Mouse (Mus musculus) CH12.LX (cell line): Measurements from ENCODE around the gene Ski. TPM values are rescaled to one million over a fixed set of nuclear protein-coding genes. Genes with fewer than 3 reads are reported as not detected.

Experiments used
- DNase-seq: peaks from one replicate; pipeline ENCODE4 v3.0.0-alpha.2; 2013; ENCODE audit errors: extremely low read depth
- H3K27ac ChIP-seq: 2 replicates; pipeline ENCODE4 v1.5.1; 2012; ENCODE audit warnings: low read depth, mild to moderate bottlenecking, control low read depth, moderate library complexity; ENCODE audit not compliant: insufficient read depth
- H3K27me3 ChIP-seq: replicated peaks from 2 replicates; pipeline ENCODE3; 2012; ENCODE audit warnings: inconsistent platforms
- H3K36me3 ChIP-seq, 2 experiments: replicated peaks in 1 of 2; 2 replicates each; pipeline versions ENCODE3 to v1.6.1; 2012; ENCODE audit warnings: inconsistent platforms in 1 of 2, low read length in 1 of 2, mild to moderate bottlenecking in 1 of 2, mixed read lengths in 1 of 2, moderate library complexity in 1 of 2; ENCODE audit not compliant: control insufficient read depth in 1 of 2, insufficient read depth in 1 of 2
- H3K4me1 ChIP-seq, 2 experiments: 2 replicates each; pipeline ENCODE4 v1.6.1; 2012; ENCODE audit warnings: inconsistent platforms in 1 of 2, moderate library complexity in 1 of 2; ENCODE audit not compliant: insufficient read depth in 2 of 2, control insufficient read depth in 1 of 2
- H3K4me2 ChIP-seq: 2 replicates; pipeline ENCODE4 v1.6.1; 2012; ENCODE audit warnings: low read depth, mild to moderate bottlenecking, control low read depth; ENCODE audit not compliant: poor library complexity, insufficient read depth, severe bottlenecking
- H3K4me3 ChIP-seq, 3 experiments: fragments of 150-350 bp in 1 of 3; sonication (generic) in 1 of 3; replicated peaks in 1 of 3; 2 replicates each; pipeline versions ENCODE3 to v1.5.1; 2011 to 2012; ENCODE audit warnings: low read depth in 2 of 3, low read length in 2 of 3, mild to moderate bottlenecking in 2 of 3, moderate library complexity in 2 of 3, control low read depth in 1 of 3, improper control_type of control experiment in 1 of 3, inconsistent platforms in 1 of 3, mixed read lengths in 1 of 3; ENCODE audit not compliant: poor library complexity in 1 of 3
- H3K79me2 ChIP-seq: replicated peaks from 2 replicates; pipeline ENCODE4 v1.6.1; 2012; ENCODE audit warnings: mild to moderate bottlenecking, moderate library complexity; ENCODE audit not compliant: control insufficient read depth, poor library complexity, insufficient read depth, severe bottlenecking; ENCODE audit errors: extremely low read depth
- H3K9ac ChIP-seq: 2 replicates; pipeline ENCODE4 v1.6.1; 2012; ENCODE audit warnings: low read depth, mild to moderate bottlenecking, control low read depth, moderate library complexity; ENCODE audit not compliant: insufficient read depth
- H3K9me3 ChIP-seq: replicated peaks from 2 replicates; pipeline ENCODE3; 2012; ENCODE audit warnings: low read length, inconsistent platforms, mixed read lengths
- CHD2 ChIP-seq: IDR thresholded peaks from 2 replicates; pipeline ENCODE4 v1.6.1; 2011; ENCODE audit warnings: low read length, improper control_type of control experiment
- CTCF ChIP-seq, 2 experiments: IDR thresholded peaks in 1 of 2; conservative IDR thresholded peaks in 1 of 2; 2 replicates each; pipeline ENCODE4 v1.5.1; 2011 to 2012; ENCODE audit warnings: low read depth in 2 of 2, low read length in 2 of 2, improper control_type of control experiment in 1 of 2, inconsistent platforms in 1 of 2, mild to moderate bottlenecking in 1 of 2, moderate library complexity in 1 of 2
- GABPA ChIP-seq: IDR thresholded peaks from 2 replicates; pipeline ENCODE4 v1.6.1; 2012; ENCODE audit warnings: low read depth, low read length, improper control_type of control experiment, inconsistent platforms; ENCODE audit not compliant: insufficient replicate concordance
- HCFC1 ChIP-seq: IDR thresholded peaks from 2 replicates; pipeline ENCODE4 v1.6.1; 2012; ENCODE audit warnings: low read depth, mild to moderate bottlenecking, inconsistent platforms, low read length, improper control_type of control experiment
- IRF4 ChIP-seq: IDR thresholded peaks from 2 replicates; pipeline ENCODE4 v1.6.1; 2014; ENCODE audit warnings: low read depth, mild to moderate bottlenecking, inconsistent platforms, low read length, improper control_type of control experiment
- JUN ChIP-seq: IDR thresholded peaks from 2 replicates; pipeline ENCODE4 v1.6.1; 2011; ENCODE audit warnings: low read depth, mild to moderate bottlenecking, low read length, improper control_type of control experiment, moderate library complexity; ENCODE audit not compliant: insufficient read depth
- MAZ ChIP-seq: IDR thresholded peaks from 2 replicates; pipeline ENCODE4 v1.6.1; 2012; ENCODE audit warnings: low read depth, mild to moderate bottlenecking, inconsistent platforms, low read length, improper control_type of control experiment, moderate library complexity
- NRF1 ChIP-seq: IDR thresholded peaks from 2 replicates; pipeline ENCODE4 v1.6.1; 2014; ENCODE audit warnings: low read depth, mild to moderate bottlenecking, inconsistent platforms, low read length, improper control_type of control experiment, moderate library complexity
- PAX5 ChIP-seq: IDR thresholded peaks from 2 replicates; pipeline ENCODE4 v1.6.1; 2012; ENCODE audit warnings: low read length, inconsistent platforms, mixed read lengths
- POLR2A ChIP-seq: IDR thresholded peaks from 2 replicates; pipeline ENCODE4 v1.6.1; 2011; ENCODE audit warnings: low read depth, mild to moderate bottlenecking, improper control_type of control experiment, low read length
- POLR2AphosphoS2 ChIP-seq: IDR thresholded peaks from 2 replicates; pipeline ENCODE4 v1.6.1; 2011; ENCODE audit warnings: low read depth, low read length, improper control_type of control experiment
- RAD21 ChIP-seq: IDR thresholded peaks from 2 replicates; pipeline ENCODE4 v1.6.1; 2011; ENCODE audit warnings: low read depth, mild to moderate bottlenecking, low read length, improper control_type of control experiment, moderate library complexity
- RCOR1 ChIP-seq: conservative IDR thresholded peaks from 2 replicates; pipeline ENCODE4 v1.6.1; 2012; ENCODE audit warnings: low read depth, mild to moderate bottlenecking, inconsistent platforms, low read length, improper control_type of control experiment
- SIN3A ChIP-seq: IDR thresholded peaks from 2 replicates; pipeline ENCODE4 v1.6.1; 2012; ENCODE audit warnings: low read length, improper control_type of control experiment, inconsistent platforms
- UBTF ChIP-seq: IDR thresholded peaks from 2 replicates; pipeline ENCODE4 v1.6.1; 2012; ENCODE audit warnings: low read depth, mild to moderate bottlenecking, inconsistent platforms, low read length, improper control_type of control experiment, moderate library complexity
- USF1 ChIP-seq: IDR thresholded peaks from 2 replicates; pipeline ENCODE4 v1.6.1; 2014; ENCODE audit warnings: low read depth, mild to moderate bottlenecking, inconsistent platforms, low read length, improper control_type of control experiment
- ZMIZ1 ChIP-seq: IDR thresholded peaks from 2 replicates; pipeline ENCODE4 v1.6.1; 2012; ENCODE audit warnings: low read depth, mild to moderate bottlenecking, inconsistent platforms, low read length, improper control_type of control experiment
- ZNF384 ChIP-seq: IDR thresholded peaks from 2 replicates; pipeline ENCODE4 v1.6.1; 2012; ENCODE audit warnings: low read depth, low read length, improper control_type of control experiment, inconsistent platforms
- dilution Hi-C: fragments of 300-500 bp; cut with MboI; formaldehyde crosslinking; loops from 2 replicates; pipeline ENCODE4 v1.14.3; 2020; ENCODE audit warnings: low sequenced_read_pairs; ENCODE audit not compliant: extremely low pct_unique_long_range_greater_than_20kb, extremely low pct_ligation_motif_present
- in situ Hi-C: fragments of 300-500 bp; cut with MboI; formaldehyde crosslinking; loops from 3 replicates; pipeline ENCODE4 v1.14.3; 2019; ENCODE audit warnings: low sequenced_read_pairs, low pct_ligation_motif_present, low pct_unique_long_range_greater_than_20kb, mixed read lengths
- polyA plus RNA-seq: library from polyadenylated mRNA; unstranded; fragments of >175 nt; gene quantifications from 2 replicates; pipeline ENCODE4 v1.2.1, GENCODE M21; 2012; ENCODE audit warnings: low read depth; ENCODE audit not compliant: insufficient read length
- total RNA-seq, 2 experiments: library from RNA; depleted of rRNA; stranded (reverse); fragments of 300-350 nt in 1 of 2; fragments of >200 nt in 1 of 2; gene quantifications; 2 replicates each; pipeline ENCODE4 v1.2.3; 2012 to 2014

The Ski gene
- total and polyA plus RNA-seq, 3 experiments = 4.1 to 17.9 (median 10.1) TPM

- no peak overlapping the region for H3K4me2 ChIP-seq
- TF ChIP-seq JUN = no peak
- TF ChIP-seq RCOR1 = no peak
- TF ChIP-seq ZMIZ1 = no peak
- TF ChIP-seq ZNF384 = no peak
- TF ChIP-seq POLR2AphosphoS2 = no peak
- no peak for TF ChIP-seq RAD21
- TF ChIP-seq USF1 = no peak
- no peak for TF ChIP-seq POLR2A
- TF ChIP-seq PAX5 = no peak
- no peak for TF ChIP-seq MAZ
- TF ChIP-seq UBTF = no peak
- TF ChIP-seq IRF4 = no peak
- no peaks in the 10 kb centered on the region for H3K27me3 ChIP-seq
- H3K27ac ChIP-seq = no peak overlapping the region
- H3K4me3 ChIP-seq = no peak overlapping the region
- H3K79me2 ChIP-seq = no peaks in the 10 kb centered on the region
- H3K4me1 ChIP-seq = peaks cover 6 to 31% of the 10 kb centered on the region in 2 experiments
- H3K9ac ChIP-seq = no peak overlapping the region
- dilution Hi-C loops = no loop called here
- in situ Hi-C loops = no loop called here
- DNase-seq = no peak
- peaks cover 14% of the 10 kb centered on the region for H3K9me3 ChIP-seq
- peaks cover 42 to 80% of the 10 kb centered on the region in 2 experiments for H3K36me3 ChIP-seq
Measured at GRCm38 (mm10) chr4:155153389-155154072, 68.9 kb downstream of the Ski start.

- Histone ChIP-seq H3K9me3 (peaks cover 14% of the 10 kb centered on the region), H3K79me2 (no peaks in the 10 kb centered on the region), H3K27ac (no peak overlapping the region), H3K36me3 (peaks cover 31 to 69% of the 10 kb centered on the region in 2 experiments), H3K4me1 (peaks cover 6 to 29% of the 10 kb centered on the region in 2 experiments), H3K9ac (no peak overlapping the region), H3K4me3 (no peak overlapping the region), H3K4me2 (no peak overlapping the region), H3K27me3 (no peaks in the 10 kb centered on the region)
- dilution Hi-C loops = no loop called here
- no peak for DNase-seq
- TF ChIP-seq NRF1 (no peak), PAX5 (no peak), CTCF (conservative IDR thresholded peaks at IDR 0.05 in 1 of 2, IDR thresholded peaks at IDR 0.05 in 1 of 2; ENCODE audit: low read depth in 2 of 2, low read length in 2 of 2) (no peak), CHD2 (no peak), ZNF384 (no peak), SIN3A (no peak), GABPA (no peak), HCFC1 (no peak)
- in situ Hi-C loops = no loop called here
Measured at GRCm38 (mm10) chr4:155152476-155152875, 69.9 kb downstream of the Ski start.
